Mouse (Mus musculus): Measurements from ENCODE around the gene Arhgef3. TPM values are rescaled to one million over a fixed set of nuclear protein-coding genes. Genes with fewer than 3 reads are reported as not detected.
A peak's percentile ranks its signal among the peaks of the same experiment; 100 is the strongest.

Gene Arhgef3
- polyA plus RNA-seq, 1 experiment = 17.3 TPM

DNA sequence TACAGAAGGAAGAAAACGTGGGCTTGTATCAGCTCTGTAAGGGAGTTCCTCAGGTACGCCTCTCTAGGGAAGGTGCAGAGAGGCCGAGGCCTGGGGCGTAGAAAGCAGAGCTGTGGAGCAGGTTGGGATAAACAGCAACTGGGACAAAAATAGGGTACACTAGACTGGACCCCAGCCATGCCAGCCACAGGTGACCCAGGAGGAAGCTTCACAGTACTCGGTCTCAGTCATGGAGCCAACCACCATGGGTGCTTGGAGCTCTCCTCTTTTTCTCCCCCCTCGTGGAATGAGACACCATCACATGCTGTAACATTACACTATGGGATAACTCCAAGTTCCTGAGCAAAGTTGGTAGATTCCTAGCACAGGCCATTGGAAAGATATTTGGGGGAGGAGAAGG is 201.0 kb downstream of the Arhgef3 start:
- Histone ChIP-seq H3K4me1 (ENCODE audit: control insufficient read depth, insufficient read depth, low read length) (peaks cover 6% of the 10 kb centered on the region; the same call in 1 of the 2 replicates), H3K27me3 (replicated peaks; ENCODE audit: control insufficient read depth, insufficient read depth, low read length) (no peaks in the 10 kb centered on the region), H3K36me3 (ENCODE audit: control insufficient read depth, insufficient read depth, low read length) (no peaks in the 10 kb centered on the region), H3K4me3 (ENCODE audit: insufficient read depth, low read depth, low read length) (no peak overlapping the region), H3K27ac (ENCODE audit: insufficient read depth, low read depth, low read length) (no peak overlapping the region)
- DNase-seq = no peak
- TF ChIP-seq CTCF (conservative IDR thresholded peaks at IDR 0.05; ENCODE audit: insufficient read depth, insufficient read length, low read depth, low read length) = no peak
- no peak for TF ChIP-seq POLR2A (IDR thresholded peaks at IDR 0.05; ENCODE audit: low read depth, low read length)
- 88% methylated on average over 6 of the region's 6 CpGs for WGBS

DNA sequence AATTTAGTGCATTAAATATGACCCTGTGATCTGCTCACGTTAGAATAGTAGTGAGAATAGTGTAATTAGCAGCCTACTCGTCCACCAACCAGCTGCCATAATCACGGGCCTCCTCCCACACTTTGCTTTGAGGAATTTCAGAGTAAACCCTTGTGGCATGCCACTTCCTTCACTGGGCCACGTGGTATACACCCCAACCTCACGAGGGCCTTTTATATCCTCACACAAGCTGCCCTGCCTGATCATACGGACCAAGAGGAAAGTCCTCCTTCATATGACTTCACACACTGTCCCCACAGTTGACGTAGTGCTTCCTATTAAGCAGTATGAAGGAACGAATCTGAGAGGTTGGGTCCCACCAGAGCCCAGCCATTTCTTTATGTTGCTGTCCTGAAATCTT is 202.4 kb downstream of the Arhgef3 start:
- Histone ChIP-seq H3K36me3 (ENCODE audit: control insufficient read depth, insufficient read depth, low read length) (no peaks in the 10 kb centered on the region), H3K27me3 (replicated peaks; ENCODE audit: control insufficient read depth, insufficient read depth, low read length) (no peaks in the 10 kb centered on the region), H3K4me1 (ENCODE audit: control insufficient read depth, insufficient read depth, low read length) (peaks cover 4% of the 10 kb centered on the region; the same call in 1 of the 2 replicates), H3K27ac (ENCODE audit: insufficient read depth, low read depth, low read length) (no peak overlapping the region), H3K4me3 (ENCODE audit: insufficient read depth, low read depth, low read length) (no peak overlapping the region)
- no peak for DNase-seq
- no peak for TF ChIP-seq POLR2A (IDR thresholded peaks at IDR 0.05; ENCODE audit: low read depth, low read length)
- no peak for TF ChIP-seq CTCF (conservative IDR thresholded peaks at IDR 0.05; ENCODE audit: insufficient read depth, insufficient read length, low read depth, low read length)
- 57% methylated on average over 8 of the region's 8 CpGs for whole genome bisulfite sequencing

DNA sequence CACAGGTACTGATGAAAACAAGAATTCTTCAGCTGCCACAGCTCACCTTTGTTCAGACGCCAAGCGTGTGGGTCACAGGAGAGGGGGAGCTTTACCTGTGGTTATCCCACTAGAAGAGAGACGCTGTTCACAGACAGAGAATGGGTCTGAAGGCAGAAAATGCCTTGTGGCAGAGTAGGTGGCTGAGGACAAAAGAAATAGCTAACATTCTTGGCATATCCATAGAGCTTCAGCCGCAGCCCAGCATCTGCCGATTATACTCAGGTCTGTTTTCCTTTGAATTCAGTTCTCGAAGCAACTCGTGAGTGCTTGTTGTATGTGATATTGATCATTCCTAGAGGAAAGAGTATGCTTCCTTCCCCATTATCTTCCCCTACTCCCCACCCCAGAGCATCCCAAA is 204.7 kb downstream of the Arhgef3 start:
- WGBS = 76% methylated on average over 7 of the region's 7 CpGs
- H3K4me3 ChIP-seq (ENCODE audit: insufficient read depth, low read depth, low read length) = no peak overlapping the region
- H3K27ac ChIP-seq (ENCODE audit: insufficient read depth, low read depth, low read length) = no peak overlapping the region
- peaks cover 4% of the 10 kb centered on the region; the same call in 1 of the 2 replicates for H3K4me1 ChIP-seq (ENCODE audit: control insufficient read depth, insufficient read depth, low read length)
- H3K36me3 ChIP-seq (ENCODE audit: control insufficient read depth, insufficient read depth, low read length) = no peaks in the 10 kb centered on the region
- DNase-seq = no peak
- TF ChIP-seq CTCF (conservative IDR thresholded peaks at IDR 0.05; ENCODE audit: insufficient read depth, insufficient read length, low read depth, low read length) (no peak), POLR2A (IDR thresholded peaks at IDR 0.05; ENCODE audit: low read depth, low read length) (no peak)
- no peaks in the 10 kb centered on the region for H3K27me3 ChIP-seq (replicated peaks; ENCODE audit: control insufficient read depth, insufficient read depth, low read length)

DNA sequence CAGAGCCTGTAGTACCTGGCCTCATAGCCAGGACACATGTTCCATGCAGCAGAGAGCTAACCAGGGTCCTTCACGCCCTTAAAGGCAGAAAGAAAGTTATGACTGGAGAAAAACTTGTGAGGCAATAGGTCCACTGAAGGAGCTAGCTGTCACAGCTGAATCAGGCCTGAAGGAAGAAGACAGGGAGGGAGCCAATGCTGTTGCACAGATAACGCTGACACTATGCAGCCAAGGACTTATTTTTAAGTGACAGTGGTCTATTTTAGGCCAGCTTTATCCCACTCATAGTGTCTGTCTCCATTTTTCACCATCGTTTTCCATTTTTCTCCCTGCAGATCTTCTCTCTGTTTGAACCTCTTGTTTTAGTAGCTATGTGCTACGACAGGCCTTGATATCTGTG is 207.3 kb downstream of the Arhgef3 start:
- Histone ChIP-seq H3K27ac (ENCODE audit: insufficient read depth, low read depth, low read length) (no peak overlapping the region), H3K36me3 (ENCODE audit: control insufficient read depth, insufficient read depth, low read length) (no peaks in the 10 kb centered on the region), H3K4me1 (ENCODE audit: control insufficient read depth, insufficient read depth, low read length) (peaks cover 10% of the 10 kb centered on the region; the same call in 1 of the 2 replicates), H3K27me3 (replicated peaks; ENCODE audit: control insufficient read depth, insufficient read depth, low read length) (no peaks in the 10 kb centered on the region), H3K4me3 (ENCODE audit: insufficient read depth, low read depth, low read length) (no peak overlapping the region)
- 88% methylated on average over 4 of the region's 4 CpGs for WGBS
- no peak for DNase-seq
- TF ChIP-seq CTCF (conservative IDR thresholded peaks at IDR 0.05; ENCODE audit: insufficient read depth, insufficient read length, low read depth, low read length) (no peak), POLR2A (IDR thresholded peaks at IDR 0.05; ENCODE audit: low read depth, low read length) (no peak)

DNA sequence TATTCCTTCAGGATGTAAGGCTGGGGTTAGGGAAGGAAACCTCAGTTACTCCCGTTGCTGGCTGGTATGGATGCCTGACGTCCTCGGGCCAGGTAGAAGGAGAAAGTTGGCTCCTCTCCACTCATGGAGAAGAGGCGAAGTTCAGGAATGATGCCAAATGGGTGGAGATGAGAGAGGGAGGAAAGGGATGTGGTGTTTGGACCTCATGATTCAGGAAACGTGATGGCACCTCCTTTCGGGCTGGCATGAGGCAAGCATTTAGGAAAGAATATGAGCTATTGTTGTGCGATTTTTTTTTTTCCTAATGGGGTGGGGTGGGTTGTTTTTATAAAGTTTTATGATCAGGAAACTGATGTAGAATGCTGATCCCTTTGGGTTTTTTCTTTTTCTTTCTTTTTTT is 210.0 kb downstream of the Arhgef3 start:
- H3K4me3 ChIP-seq (ENCODE audit: insufficient read depth, low read depth, low read length) = no peak overlapping the region
- TF ChIP-seq POLR2A (IDR thresholded peaks at IDR 0.05; ENCODE audit: low read depth, low read length) (no peak), CTCF (conservative IDR thresholded peaks at IDR 0.05; ENCODE audit: insufficient read depth, insufficient read length, low read depth, low read length) (no peak)
- peaks cover 8% of the 10 kb centered on the region; the same call in 1 of the 2 replicates for H3K4me1 ChIP-seq (ENCODE audit: control insufficient read depth, insufficient read depth, low read length)
- H3K27me3 ChIP-seq (replicated peaks; ENCODE audit: control insufficient read depth, insufficient read depth, low read length) = no peaks in the 10 kb centered on the region
- H3K36me3 ChIP-seq (ENCODE audit: control insufficient read depth, insufficient read depth, low read length) = no peaks in the 10 kb centered on the region
- WGBS = 38% methylated on average over 7 of the region's 7 CpGs
- DNase-seq = peak; percentile 81
- no peak overlapping the region for H3K27ac ChIP-seq (ENCODE audit: insufficient read depth, low read depth, low read length)

DNA sequence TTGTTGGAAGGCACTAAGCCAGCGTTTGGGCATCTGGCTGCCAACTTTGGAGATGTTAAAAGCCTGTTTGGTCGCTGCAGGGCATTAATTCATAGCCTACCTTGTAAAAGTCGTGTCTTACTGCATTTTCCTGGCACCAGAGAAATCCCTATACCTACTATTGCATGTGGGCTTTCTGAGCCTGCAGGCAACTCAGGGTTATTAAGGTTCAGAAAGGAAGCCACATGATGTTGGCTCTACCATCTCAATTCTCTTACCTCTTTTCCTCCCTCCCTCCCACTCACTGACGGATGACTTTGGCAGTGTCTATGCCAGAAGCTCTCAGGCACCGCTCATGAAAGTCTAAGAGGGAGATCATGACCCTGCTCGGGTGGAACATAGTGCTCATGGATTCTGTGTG is 210.8 kb downstream of the Arhgef3 start:
- H3K4me3 ChIP-seq (ENCODE audit: insufficient read depth, low read depth, low read length) = no peak overlapping the region
- 61% methylated on average over 6 of the region's 6 CpGs for WGBS
- TF ChIP-seq CTCF (conservative IDR thresholded peaks at IDR 0.05; ENCODE audit: insufficient read depth, insufficient read length, low read depth, low read length) = no peak
- TF ChIP-seq POLR2A (IDR thresholded peaks at IDR 0.05; ENCODE audit: low read depth, low read length) = no peak
- no peaks in the 10 kb centered on the region for H3K27me3 ChIP-seq (replicated peaks; ENCODE audit: control insufficient read depth, insufficient read depth, low read length)
- no peaks in the 10 kb centered on the region for H3K36me3 ChIP-seq (ENCODE audit: control insufficient read depth, insufficient read depth, low read length)
- H3K4me1 ChIP-seq (ENCODE audit: control insufficient read depth, insufficient read depth, low read length) = peaks cover 8% of the 10 kb centered on the region; the same call in 1 of the 2 replicates
- DNase-seq = no peak
- peak overlapping the region; percentile 46; the same call in 1 of the 2 replicates for H3K27ac ChIP-seq (ENCODE audit: insufficient read depth, low read depth, low read length)

DNA sequence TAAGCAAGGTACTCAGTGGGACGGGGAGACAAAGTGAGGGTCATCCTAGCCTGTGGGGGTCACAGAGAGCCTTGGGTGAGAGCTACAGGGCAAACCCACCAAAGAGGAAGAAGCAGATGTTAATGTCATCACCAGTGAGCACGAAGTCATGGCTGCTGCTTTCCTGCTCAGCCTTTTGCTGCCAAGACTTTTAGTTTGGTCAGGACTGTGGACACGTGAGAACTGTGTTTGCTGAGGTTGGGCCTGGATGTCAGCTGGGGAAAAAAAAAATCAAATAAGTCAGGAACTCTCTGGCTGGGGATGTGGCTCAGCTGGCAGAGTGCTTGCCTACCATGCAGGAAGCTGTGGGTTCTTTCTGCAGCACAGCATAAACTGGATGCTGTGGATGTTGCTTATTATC is 213.2 kb downstream of the Arhgef3 start:
- Histone ChIP-seq H3K4me1 (ENCODE audit: control insufficient read depth, insufficient read depth, low read length) (peaks cover 13% of the 10 kb centered on the region; the same call in 1 of the 2 replicates), H3K36me3 (ENCODE audit: control insufficient read depth, insufficient read depth, low read length) (no peaks in the 10 kb centered on the region), H3K27ac (ENCODE audit: insufficient read depth, low read depth, low read length) (no peak overlapping the region), H3K4me3 (ENCODE audit: insufficient read depth, low read depth, low read length) (no peak overlapping the region), H3K27me3 (replicated peaks; ENCODE audit: control insufficient read depth, insufficient read depth, low read length) (no peaks in the 10 kb centered on the region)
- TF ChIP-seq CTCF (conservative IDR thresholded peaks at IDR 0.05; ENCODE audit: insufficient read depth, insufficient read length, low read depth, low read length) (no peak), POLR2A (IDR thresholded peaks at IDR 0.05; ENCODE audit: low read depth, low read length) (no peak)
- no peak for DNase-seq
- 52% methylated on average over 3 of the region's 3 CpGs for WGBS
